Mouse (Mus musculus) myocyte (in vitro differentiated cells): Measurements from ENCODE around the gene Krt83.

Source experiments
- CEBPB ChIP-seq: IDR thresholded peaks from 2 replicates; pipeline ENCODE4 v1.6.1; 2011; ENCODE audit warnings: mild to moderate bottlenecking, moderate library complexity; ENCODE audit not compliant: poor library complexity, insufficient read depth, severe bottlenecking
- MYOG ChIP-seq, 3 experiments: IDR thresholded peaks; one replicate each; pipeline ENCODE4 v1.6.1; 2011; ENCODE audit warnings: control low read depth in 2 of 3, low read depth in 2 of 3, mild to moderate bottlenecking in 2 of 3; ENCODE audit not compliant: insufficient read length in 2 of 3, control insufficient read depth in 1 of 3, insufficient read depth in 1 of 3
- POLR2A ChIP-seq: IDR thresholded peaks from one replicate; pipeline ENCODE4 v1.6.1; 2011; ENCODE audit warnings: low read depth, mild to moderate bottlenecking, control low read depth, moderate library complexity; ENCODE audit not compliant: insufficient read length
- USF1 ChIP-seq: IDR thresholded peaks from one replicate; pipeline ENCODE4 v1.6.1; 2011; ENCODE audit warnings: low read depth, mild to moderate bottlenecking, control low read depth, moderate library complexity

DNA sequence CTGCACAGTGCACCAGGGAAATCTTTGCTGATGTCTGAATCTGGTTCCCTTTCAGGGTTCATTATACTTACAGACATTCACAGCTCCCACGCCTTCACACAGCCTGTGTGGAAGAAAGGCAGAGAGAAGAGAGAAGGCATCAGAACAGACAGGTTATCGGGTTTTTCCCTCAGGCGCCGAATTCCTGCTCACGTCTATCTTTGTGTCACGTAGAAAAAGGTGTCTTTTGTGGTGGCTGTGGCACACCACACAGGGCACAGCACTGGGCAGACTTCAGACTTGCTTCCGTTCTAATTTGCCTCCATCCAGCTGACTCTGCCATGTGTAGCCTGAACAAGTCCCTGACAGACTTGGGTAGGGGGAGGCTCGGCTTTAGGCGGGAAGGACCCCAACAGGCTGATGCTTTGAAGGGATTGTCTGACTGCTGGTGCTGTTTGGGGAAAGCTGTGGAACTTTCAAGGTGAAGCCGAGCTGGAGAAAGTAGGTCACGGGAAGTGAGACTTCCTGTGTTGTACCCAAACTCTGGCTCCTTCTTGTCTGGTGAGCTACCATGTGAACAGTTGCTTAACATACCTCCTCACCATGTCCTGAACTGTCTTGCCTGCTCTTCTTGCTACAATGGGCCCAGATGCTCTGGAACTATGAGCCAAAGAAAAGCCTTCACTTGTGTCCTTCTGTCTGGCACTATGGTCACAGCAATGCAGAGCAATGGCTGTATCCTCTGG lies 5.2 kb downstream of the Krt83 start:
- TF ChIP-seq USF1 (no peak), POLR2A (no peak), CEBPB (no peak), MYOG (IDR thresholded peaks at IDR 0.05; ENCODE audit: control insufficient read depth in 1 of 3, insufficient read depth in 1 of 3, insufficient read length in 2 of 3, low read depth in 2 of 3) (no peak)
